Mouse (Mus musculus): Measurements from ENCODE around the gene Klhl26. TPM values are rescaled to one million over a fixed set of nuclear protein-coding genes. Genes with fewer than 3 reads are reported as not detected.

The Klhl26 gene
- polyA plus RNA-seq, 1 experiment from 2014 or later: 22.5 TPM

GRCm38 (mm10) chr8:70509281-70509952 is 32.6 kb upstream of the Klhl26 start:
- no peak for ATAC-seq (ENCODE audit: low FRiP score, low read depth)

GRCm38 (mm10) chr8:70507027-70507393 is 30.2 kb upstream of the Klhl26 start:
- Histone ChIP-seq H3K27ac (no peak overlapping the region), H3K36me3 (peaks cover 20% of the 10 kb centered on the region), H3K4me1 (peaks cover 55% of the 10 kb centered on the region), H3K9ac (no peak overlapping the region), H3K4me3 (no peak overlapping the region), H3K9me3 (no peaks in the 10 kb centered on the region), H3K4me2 (replicated peaks) (0 out of 2 replicates have a peak overlapping the region, but pooled peaks have one; percentile 88), H3K27me3 (replicated peaks) (peaks cover 22% of the 10 kb centered on the region)
- WGBS: 61% methylated on average over 5 of the region's 5 CpGs
- ATAC-seq (ENCODE audit: low FRiP score, low read depth): no peak

More at GRCm38 (mm10) chr8:70509281-70509952, 32.6 kb upstream of the Klhl26 start:
- H3K9me3 ChIP-seq: no peaks in the 10 kb centered on the region
- H3K4me3 ChIP-seq: peak overlapping the region; percentile 98
- H3K4me2 ChIP-seq (replicated peaks): peak overlapping the region; percentile 90
- 15% methylated on average over 25 of the region's 25 CpGs for WGBS
- H3K27ac ChIP-seq: no peak overlapping the region
- no peaks in the 10 kb centered on the region for H3K27me3 ChIP-seq (replicated peaks)
- H3K9ac ChIP-seq: peak overlapping the region; percentile 97
- peaks cover 40% of the 10 kb centered on the region for H3K4me1 ChIP-seq
- peaks cover 37% of the 10 kb centered on the region for H3K36me3 ChIP-seq

- Histone ChIP-seq H3K4me3 (peak within 1 kb of the TSS; percentile 79), H3K4me1 (peaks cover 56% of the 10 kb centered on the region), H3K9ac (peak within 1 kb of the TSS; percentile 89), H3K4me2 (replicated peaks) (peak within 1 kb of the TSS; percentile 88), H3K9me3 (no peaks in the 10 kb centered on the region), H3K36me3 (peaks cover 20% of the 10 kb centered on the region), H3K27ac (peak within 1 kb of the TSS; percentile 77; the same call in 1 of the 2 replicates), H3K27me3 (replicated peaks) (peaks cover 27% of the 10 kb centered on the region)
- WGBS: 2% methylated on average over 40 of the region's 40 CpGs
- peak; percentile 81 for ATAC-seq (ENCODE audit: low FRiP score, low read depth)
These were observed 29.7 kb upstream of the Klhl26 start, which contains the start of gene Rex1bd for GRCm38 (mm10) chr8:70506328-70507026. TSS of gene Rex1bd (minus strand) at chr8:70506752.

- H3K9ac ChIP-seq: peak overlapping the region; percentile 89
- peaks cover 52% of the 10 kb centered on the region for H3K4me1 ChIP-seq
- H3K4me2 ChIP-seq (replicated peaks): peak overlapping the region; percentile 88
- peak; percentile 27 for ATAC-seq (ENCODE audit: low FRiP score, low read depth)
- H3K27me3 ChIP-seq (replicated peaks): peaks cover 34% of the 10 kb centered on the region
- WGBS: 39% methylated on average over 32 of the region's 32 CpGs
- H3K27ac ChIP-seq: peak overlapping the region; percentile 77; the same call in 1 of the 2 replicates
- no peaks in the 10 kb centered on the region for H3K9me3 ChIP-seq
- peak overlapping the region; percentile 79 for H3K4me3 ChIP-seq
- peaks cover 20% of the 10 kb centered on the region for H3K36me3 ChIP-seq
These were observed 29.0 kb upstream of the Klhl26 start for GRCm38 (mm10) chr8:70505698-70506327.

GRCm38 (mm10) chr8:70504851-70505250 is 28.1 kb upstream of the Klhl26 start:
- Histone ChIP-seq H3K4me2 (replicated peaks) (peak overlapping the region; percentile 88; the same call in 1 of the 2 replicates), H3K9ac (no peak overlapping the region), H3K27ac (no peak overlapping the region), H3K36me3 (peaks cover 20% of the 10 kb centered on the region), H3K4me1 (peaks cover 52% of the 10 kb centered on the region), H3K27me3 (replicated peaks) (peaks cover 44% of the 10 kb centered on the region), H3K4me3 (no peak overlapping the region), H3K9me3 (no peaks in the 10 kb centered on the region)
- ATAC-seq (ENCODE audit: low FRiP score, low read depth): no peak
- 75% methylated on average over 3 of the region's 3 CpGs for WGBS

GRCm38 (mm10) chr8:70504291-70504716 is 27.5 kb upstream of the Klhl26 start:
- peaks cover 50% of the 10 kb centered on the region for H3K4me1 ChIP-seq
- 0 out of 2 replicates have a peak overlapping the region, but pooled peaks have one; percentile 5 for H3K4me2 ChIP-seq (replicated peaks)
- H3K27ac ChIP-seq: no peak overlapping the region
- H3K9me3 ChIP-seq: no peaks in the 10 kb centered on the region
- H3K9ac ChIP-seq: no peak overlapping the region
- 47% methylated on average over 16 of the region's 16 CpGs for WGBS
- peaks cover 49% of the 10 kb centered on the region for H3K27me3 ChIP-seq (replicated peaks)
- peaks cover 20% of the 10 kb centered on the region for H3K36me3 ChIP-seq
- ATAC-seq (ENCODE audit: low FRiP score, low read depth): no peak
- H3K4me3 ChIP-seq: no peak overlapping the region

GRCm38 (mm10) chr8:70503062-70503750 is 26.4 kb upstream of the Klhl26 start:
- peaks cover 60% of the 10 kb centered on the region for H3K27me3 ChIP-seq (replicated peaks)
- ATAC-seq (ENCODE audit: low FRiP score, low read depth): no peak
- 0 out of 2 replicates have a peak overlapping the region, but pooled peaks have one; percentile 29 for H3K9ac ChIP-seq
- H3K36me3 ChIP-seq: peaks cover 13% of the 10 kb centered on the region
- H3K9me3 ChIP-seq: no peaks in the 10 kb centered on the region
- no peak overlapping the region for H3K4me3 ChIP-seq
- peak overlapping the region; percentile 20 for H3K4me2 ChIP-seq (replicated peaks)
- no peak overlapping the region for H3K27ac ChIP-seq
- 11% methylated on average over 46 of the region's 46 CpGs for WGBS
- peaks cover 41% of the 10 kb centered on the region for H3K4me1 ChIP-seq

GRCm38 (mm10) chr8:70502540-70502939 is 25.8 kb upstream of the Klhl26 start:
- 0 out of 2 replicates have a peak overlapping the region, but pooled peaks have one; percentile 26 for H3K9ac ChIP-seq
- peak overlapping the region; percentile 33 for H3K4me2 ChIP-seq (replicated peaks)

GRCm38 (mm10) chr8:70501820-70502529 is 25.2 kb upstream of the Klhl26 start:
- Histone ChIP-seq H3K9ac (0 out of 2 replicates have a peak overlapping the region, but pooled peaks have one; percentile 26), H3K9me3 (no peaks in the 10 kb centered on the region), H3K4me3 (no peak overlapping the region), H3K36me3 (peaks cover 2% of the 10 kb centered on the region; the same call in 1 of the 2 replicates), H3K27ac (no peak overlapping the region), H3K4me1 (peaks cover 39% of the 10 kb centered on the region), H3K27me3 (replicated peaks) (peaks cover 71% of the 10 kb centered on the region), H3K4me2 (replicated peaks) (peak overlapping the region; percentile 33)
- ATAC-seq (ENCODE audit: low FRiP score, low read depth): no peak
- WGBS: 8% methylated on average over 23 of the region's 23 CpGs

More at GRCm38 (mm10) chr8:70502540-70502939, 25.8 kb upstream of the Klhl26 start:
- Histone ChIP-seq H3K27me3 (replicated peaks) (peaks cover 66% of the 10 kb centered on the region), H3K4me1 (peaks cover 41% of the 10 kb centered on the region), H3K4me3 (no peak overlapping the region), H3K27ac (no peak overlapping the region), H3K36me3 (peaks cover 7% of the 10 kb centered on the region), H3K9me3 (no peaks in the 10 kb centered on the region)
- ATAC-seq (ENCODE audit: low FRiP score, low read depth): no peak
- 28% methylated on average over 12 of the region's 12 CpGs for WGBS

- H3K9ac ChIP-seq: no peak overlapping the region
- no peak overlapping the region for H3K27ac ChIP-seq
- H3K4me1 ChIP-seq: peaks cover 31% of the 10 kb centered on the region
- H3K4me3 ChIP-seq: no peak overlapping the region
- WGBS: 8% methylated on average over 39 of the region's 39 CpGs
- peak overlapping the region; percentile 32 for H3K4me2 ChIP-seq (replicated peaks)
- no peaks in the 10 kb centered on the region for H3K36me3 ChIP-seq
- H3K9me3 ChIP-seq: no peaks in the 10 kb centered on the region
- ATAC-seq (ENCODE audit: low FRiP score, low read depth): no peak
- H3K27me3 ChIP-seq (replicated peaks): peaks cover 85% of the 10 kb centered on the region
These were observed 23.9 kb upstream of the Klhl26 start for GRCm38 (mm10) chr8:70500386-70501301.

All from neural tube, embryonic 12.5 days (tissue).